Mouse (Mus musculus) stomach, embryonic 14.5 days (tissue): ENCODE measurements around the gene Dctn1. TPM values are rescaled to one million over a fixed set of nuclear protein-coding genes. Genes with fewer than 3 reads are reported as not detected.

Source experiments
- ATAC-seq: fragments of 200-750 bp; cut with Nextera tagmentation; 2 replicates; pipeline ENCODE4 v1.8.0; 2017; ENCODE audit warnings: low read depth, moderate TSS enrichment; ENCODE audit not compliant: insufficient number of reproducible peaks, insufficient read depth, low FRiP score
- H3K27ac ChIP-seq: fragments of 300-500 bp; sonication (generic); 2 replicates; pipeline ENCODE4 v1.5.1; 2014; ENCODE audit warnings: mild to moderate bottlenecking, low read length, moderate library complexity, mixed read lengths
- H3K27me3 ChIP-seq: fragments of 300-500 bp; sonication (generic); 2 replicates; pipeline ENCODE4 v1.6.1; 2014; ENCODE audit warnings: low read length, control low read depth, mixed read lengths; ENCODE audit not compliant: control insufficient read depth, insufficient read depth
- H3K36me3 ChIP-seq: fragments of 300-500 bp; sonication (generic); 2 replicates; pipeline ENCODE4 v1.6.1; 2014; ENCODE audit warnings: mild to moderate bottlenecking, control low read depth, low read length, moderate library complexity, mixed read lengths; ENCODE audit not compliant: control insufficient read depth, insufficient read depth
- H3K4me1 ChIP-seq: fragments of 300-500 bp; sonication (generic); 2 replicates; pipeline ENCODE4 v1.6.1; 2014; ENCODE audit warnings: low read length, control low read depth, mixed read lengths; ENCODE audit not compliant: control insufficient read depth, insufficient read depth
- H3K4me2 ChIP-seq: fragments of 300-500 bp; sonication (generic); replicated peaks from 2 replicates; pipeline ENCODE4 v1.6.1; 2014; ENCODE audit warnings: low read depth, low read length, control low read depth
- H3K4me3 ChIP-seq: fragments of 300-500 bp; sonication (generic); 2 replicates; pipeline ENCODE4 v1.5.1; 2014; ENCODE audit warnings: low read depth, low read length, control low read depth
- H3K9ac ChIP-seq: fragments of 300-500 bp; sonication (generic); replicated peaks from 2 replicates; pipeline ENCODE4 v1.6.1; 2014; ENCODE audit warnings: low read depth, mild to moderate bottlenecking, control low read depth, low read length, moderate library complexity, mixed read lengths
- H3K9me3 ChIP-seq: fragments of 300-500 bp; sonication (generic); 2 replicates; pipeline ENCODE4 v1.6.1; 2016; ENCODE audit warnings: low read depth, low read length, control low read depth; ENCODE audit not compliant: control insufficient read depth
- WGBS: fragments of 180-500 bp; shearing (Covaris S2); extraction: QIAGEN DNeasy Blood & Tissue Kit; methylation state at CpG from one replicate; pipeline ENCODE4 v1.1.7; 2014; 5-methylcytosine and 5-hydroxymethylcytosine counted together
- polyA plus RNA-seq: library from polyadenylated mRNA; unstranded; fragments of >200 nt; fragmentation: Nextera tagmentation; extraction: Ambion mirVana; gene quantifications from 2 replicates; pipeline ENCODE4 v1.2.1, GENCODE M21; 2014

Gene Dctn1
- polyA plus RNA-seq, result 70.4 and 73.9 TPM in 2 replicates

GRCm38 (mm10) chr6:83165607-83166242 lies at the start of gene Dctn1:
Gene Dctn1 (plus strand): TSS chr6:83165920.
- Histone ChIP-seq H3K9ac (peak within 1 kb of the TSS; percentile 71), H3K27ac (peak within 1 kb of the TSS; percentile 75), H3K4me3 (peak within 1 kb of the TSS; percentile 70), H3K4me1 (peaks cover 18% of the 10 kb centered on the region; the same call in 1 of the 2 replicates), H3K36me3 (no peaks in the 10 kb centered on the region; the same call in 1 of the 2 replicates), H3K9me3 (no peaks in the 10 kb centered on the region), H3K27me3 (peaks cover 9% of the 10 kb centered on the region), H3K4me2 (peak within 1 kb of the TSS; percentile 74)
- ATAC-seq, result peak; percentile 85
- WGBS, result under 1% methylated on average over 51 of the region's 58 CpGs

- ATAC-seq, result no peak
- Histone ChIP-seq H3K9ac (peak overlapping the region; percentile 71; the same call in 1 of the 2 replicates), H3K4me1 (peaks cover 25% of the 10 kb centered on the region), H3K36me3 (peaks cover 25% of the 10 kb centered on the region), H3K27ac (no peak overlapping the region), H3K27me3 (no peaks in the 10 kb centered on the region), H3K9me3 (no peaks in the 10 kb centered on the region), H3K4me3 (peak overlapping the region; percentile 65), H3K4me2 (peak overlapping the region; percentile 94)
- WGBS, result 71% methylated on average over 11 of the region's 11 CpGs
These were observed 49.2 kb upstream of the Dctn1 start for GRCm38 (mm10) chr6:83116373-83117164.

GRCm38 (mm10) chr6:83117165-83117438 lies 48.6 kb upstream of the Dctn1 start:
- H3K4me3 ChIP-seq, result no peak overlapping the region
- H3K27me3 ChIP-seq, result no peaks in the 10 kb centered on the region
- no peak for ATAC-seq
- H3K27ac ChIP-seq, result no peak overlapping the region
- no peaks in the 10 kb centered on the region for H3K9me3 ChIP-seq
- H3K4me2 ChIP-seq, result no peak overlapping the region
- H3K4me1 ChIP-seq, result peaks cover 25% of the 10 kb centered on the region
- peaks cover 22% of the 10 kb centered on the region for H3K36me3 ChIP-seq
- H3K9ac ChIP-seq, result no peak overlapping the region
- 87% methylated on average over 4 of the region's 4 CpGs for WGBS

GRCm38 (mm10) chr6:83117616-83118015 lies 48.1 kb upstream of the Dctn1 start:
- no peak overlapping the region for H3K4me2 ChIP-seq
- WGBS, result 89% methylated on average over 13 of the region's 13 CpGs
- peaks cover 21% of the 10 kb centered on the region for H3K36me3 ChIP-seq
- H3K9ac ChIP-seq, result no peak overlapping the region
- H3K4me1 ChIP-seq, result peaks cover 30% of the 10 kb centered on the region
- H3K27me3 ChIP-seq, result no peaks in the 10 kb centered on the region
- no peaks in the 10 kb centered on the region for H3K9me3 ChIP-seq
- no peak for ATAC-seq
- no peak overlapping the region for H3K27ac ChIP-seq
- no peak overlapping the region for H3K4me3 ChIP-seq

- Histone ChIP-seq H3K9me3 (no peaks in the 10 kb centered on the region), H3K4me3 (no peak overlapping the region), H3K9ac (no peak overlapping the region), H3K4me1 (peaks cover 34% of the 10 kb centered on the region), H3K27ac (no peak overlapping the region), H3K27me3 (no peaks in the 10 kb centered on the region), H3K36me3 (peaks cover 21% of the 10 kb centered on the region), H3K4me2 (no peak overlapping the region)
- ATAC-seq, result no peak
- WGBS, result 81% methylated on average over 11 of the region's 11 CpGs
These were observed 47.4 kb upstream of the Dctn1 start for GRCm38 (mm10) chr6:83118369-83118768.

- no peaks in the 10 kb centered on the region for H3K27me3 ChIP-seq
- WGBS, result 73% methylated on average over 14 of the region's 14 CpGs
- H3K27ac ChIP-seq, result no peak overlapping the region
- H3K36me3 ChIP-seq, result peaks cover 21% of the 10 kb centered on the region
- no peak for ATAC-seq
- no peak overlapping the region for H3K4me3 ChIP-seq
- no peaks in the 10 kb centered on the region for H3K9me3 ChIP-seq
- H3K4me1 ChIP-seq, result peaks cover 38% of the 10 kb centered on the region
- no peak overlapping the region for H3K9ac ChIP-seq
- peak overlapping the region; percentile 67; the same call in 1 of the 2 replicates for H3K4me2 ChIP-seq
These were observed 46.6 kb upstream of the Dctn1 start for GRCm38 (mm10) chr6:83118825-83119733.

- H3K9ac ChIP-seq, result no peak overlapping the region; the same call in 1 of the 2 replicates
- no peak overlapping the region for H3K27ac ChIP-seq
- WGBS, result 80% methylated on average over 7 of the region's 7 CpGs
- no peak for ATAC-seq
- H3K4me2 ChIP-seq, result peak overlapping the region; percentile 67
- no peaks in the 10 kb centered on the region for H3K27me3 ChIP-seq
- H3K4me3 ChIP-seq, result no peak overlapping the region; the same call in 1 of the 2 replicates
- H3K36me3 ChIP-seq, result peaks cover 21% of the 10 kb centered on the region
- no peaks in the 10 kb centered on the region for H3K9me3 ChIP-seq
- H3K4me1 ChIP-seq, result peaks cover 39% of the 10 kb centered on the region
These were observed 46.0 kb upstream of the Dctn1 start for GRCm38 (mm10) chr6:83119734-83120051.
